Mouse (Mus musculus) stomach, embryonic 14.5 days (tissue): ENCODE measurements around the gene Tctn3. TPM values are rescaled to one million over a fixed set of nuclear protein-coding genes. Genes with fewer than 3 reads are reported as not detected.

Experiments
- ATAC-seq: fragments of 200-750 bp; cut with Nextera tagmentation; 2 replicates; pipeline ENCODE4 v1.8.0; 2017; ENCODE audit warnings: low read depth, moderate TSS enrichment; ENCODE audit not compliant: insufficient number of reproducible peaks, insufficient read depth, low FRiP score
- H3K27ac ChIP-seq: fragments of 300-500 bp; sonication (generic); 2 replicates; pipeline ENCODE4 v1.5.1; 2014; ENCODE audit warnings: mild to moderate bottlenecking, low read length, moderate library complexity, mixed read lengths
- H3K27me3 ChIP-seq: fragments of 300-500 bp; sonication (generic); 2 replicates; pipeline ENCODE4 v1.6.1; 2014; ENCODE audit warnings: low read length, control low read depth, mixed read lengths; ENCODE audit not compliant: control insufficient read depth, insufficient read depth
- H3K36me3 ChIP-seq: fragments of 300-500 bp; sonication (generic); 2 replicates; pipeline ENCODE4 v1.6.1; 2014; ENCODE audit warnings: mild to moderate bottlenecking, control low read depth, low read length, moderate library complexity, mixed read lengths; ENCODE audit not compliant: control insufficient read depth, insufficient read depth
- H3K4me1 ChIP-seq: fragments of 300-500 bp; sonication (generic); 2 replicates; pipeline ENCODE4 v1.6.1; 2014; ENCODE audit warnings: low read length, control low read depth, mixed read lengths; ENCODE audit not compliant: control insufficient read depth, insufficient read depth
- H3K4me2 ChIP-seq: fragments of 300-500 bp; sonication (generic); replicated peaks from 2 replicates; pipeline ENCODE4 v1.6.1; 2014; ENCODE audit warnings: low read depth, low read length, control low read depth
- H3K4me3 ChIP-seq: fragments of 300-500 bp; sonication (generic); 2 replicates; pipeline ENCODE4 v1.5.1; 2014; ENCODE audit warnings: low read depth, low read length, control low read depth
- H3K9ac ChIP-seq: fragments of 300-500 bp; sonication (generic); replicated peaks from 2 replicates; pipeline ENCODE4 v1.6.1; 2014; ENCODE audit warnings: low read depth, mild to moderate bottlenecking, control low read depth, low read length, moderate library complexity, mixed read lengths
- H3K9me3 ChIP-seq: fragments of 300-500 bp; sonication (generic); 2 replicates; pipeline ENCODE4 v1.6.1; 2016; ENCODE audit warnings: low read depth, low read length, control low read depth; ENCODE audit not compliant: control insufficient read depth
- WGBS: fragments of 180-500 bp; shearing (Covaris S2); extraction: QIAGEN DNeasy Blood & Tissue Kit; methylation state at CpG from one replicate; pipeline ENCODE4 v1.1.7; 2014; 5-methylcytosine and 5-hydroxymethylcytosine counted together
- polyA plus RNA-seq: library from polyadenylated mRNA; unstranded; fragments of >200 nt; fragmentation: Nextera tagmentation; extraction: Ambion mirVana; gene quantifications from 2 replicates; pipeline ENCODE4 v1.2.1, GENCODE M21; 2014

The Tctn3 gene
- polyA plus RNA-seq, 1 experiment from 2014 or later = 10.4 TPM

DNA sequence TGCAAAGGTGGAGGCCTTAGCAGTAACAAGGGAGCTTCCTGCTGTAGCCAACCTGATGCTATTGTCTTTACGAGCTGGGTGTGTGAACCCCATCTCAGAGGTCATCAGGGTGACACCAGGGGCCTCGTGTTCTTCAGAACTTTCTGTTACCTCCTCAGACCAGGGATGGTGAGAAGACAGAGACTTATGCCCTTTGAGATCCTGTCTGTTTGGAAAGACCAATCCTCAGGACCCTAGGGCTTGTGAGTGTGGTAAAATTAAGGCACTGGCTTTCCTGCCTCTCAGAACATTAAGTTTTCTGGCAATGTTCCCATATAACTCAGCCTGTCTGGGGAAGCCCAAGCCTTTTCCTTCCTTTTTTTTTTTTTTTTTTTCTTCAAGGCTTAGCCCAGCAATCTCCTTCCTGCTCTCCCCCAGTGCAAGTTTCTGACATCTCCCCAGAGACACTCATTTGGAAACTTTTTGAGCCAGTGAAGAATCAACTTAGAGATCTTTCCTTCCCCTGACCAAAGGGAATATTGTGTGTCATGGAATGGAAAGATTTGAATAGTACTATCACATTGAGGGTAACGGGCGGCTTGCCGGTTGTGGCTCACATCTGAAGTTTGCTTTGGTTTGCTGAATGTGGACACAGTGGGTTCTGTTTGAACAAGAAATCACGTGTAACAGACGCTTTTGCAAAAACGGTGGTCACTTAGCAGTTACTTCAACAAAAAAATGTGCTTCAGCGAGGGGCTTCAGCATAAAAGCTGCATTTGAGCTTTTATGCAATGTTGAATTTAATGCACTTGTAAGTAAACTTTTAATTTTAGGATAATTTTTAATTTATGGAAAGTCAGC is 35.5 kb upstream of the Tctn3 start:
- Histone ChIP-seq H3K4me3 (no peak overlapping the region), H3K9ac (no peak overlapping the region), H3K4me2 (no peak overlapping the region), H3K27me3 (no peaks in the 10 kb centered on the region), H3K4me1 (peaks cover 9% of the 10 kb centered on the region; the same call in 1 of the 2 replicates), H3K36me3 (no peaks in the 10 kb centered on the region), H3K27ac (no peak overlapping the region), H3K9me3 (no peaks in the 10 kb centered on the region)
- 49% methylated on average over 9 of the region's 9 CpGs for WGBS
- ATAC-seq = no peak

DNA sequence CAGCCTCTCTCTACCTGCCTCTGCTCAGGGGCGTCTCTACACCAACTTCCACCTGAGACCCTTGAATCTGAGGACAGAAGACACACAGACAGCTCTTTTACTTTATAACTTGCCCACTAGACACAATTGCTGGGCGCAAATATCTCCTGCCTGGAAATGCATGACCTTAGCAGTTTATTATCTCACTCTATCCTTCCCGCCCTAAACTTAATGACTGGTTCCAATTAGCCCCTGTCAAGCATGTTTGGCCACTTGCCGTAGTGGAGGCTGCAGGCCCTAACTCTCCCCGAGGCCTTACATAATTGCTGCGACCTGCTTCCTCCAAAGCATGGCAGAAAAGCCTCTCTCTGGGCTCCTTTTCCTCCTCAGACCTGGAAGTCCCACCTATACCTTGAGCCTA is 34.3 kb upstream of the Tctn3 start:
- Histone ChIP-seq H3K4me2 (no peak overlapping the region), H3K36me3 (no peaks in the 10 kb centered on the region), H3K9ac (no peak overlapping the region), H3K4me3 (no peak overlapping the region), H3K27ac (no peak overlapping the region), H3K9me3 (no peaks in the 10 kb centered on the region), H3K4me1 (peaks cover 9% of the 10 kb centered on the region; the same call in 1 of the 2 replicates), H3K27me3 (no peaks in the 10 kb centered on the region)
- WGBS = 52% methylated on average over 6 of the region's 6 CpGs
- no peak for ATAC-seq

DNA sequence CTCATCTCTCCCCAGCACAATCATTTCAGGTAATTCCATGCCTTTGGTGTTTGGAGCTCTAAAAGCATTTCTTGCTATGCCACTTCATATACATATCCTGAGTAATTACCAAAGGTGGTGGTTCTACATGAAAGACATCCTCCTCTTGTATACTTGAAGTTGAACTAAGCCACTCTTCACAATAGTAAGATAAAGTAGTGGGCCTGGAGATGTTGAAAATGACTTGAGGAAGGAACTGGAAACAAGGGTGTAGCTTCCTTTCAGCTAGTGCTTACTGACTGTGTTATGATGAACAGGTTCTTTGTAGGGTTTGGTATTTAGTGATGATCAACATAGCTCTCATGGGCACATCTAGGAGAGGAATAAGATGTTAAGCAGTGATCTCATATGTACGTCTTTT is 31.8 kb upstream of the Tctn3 start:
- Histone ChIP-seq H3K27ac (no peak overlapping the region), H3K27me3 (no peaks in the 10 kb centered on the region), H3K4me2 (no peak overlapping the region), H3K36me3 (no peaks in the 10 kb centered on the region), H3K4me3 (no peak overlapping the region), H3K9me3 (no peaks in the 10 kb centered on the region), H3K4me1 (peaks cover 5% of the 10 kb centered on the region; the same call in 1 of the 2 replicates), H3K9ac (no peak overlapping the region)
- ATAC-seq = no peak
- WGBS = 85% methylated on average over 1 of the region's 1 CpGs

DNA sequence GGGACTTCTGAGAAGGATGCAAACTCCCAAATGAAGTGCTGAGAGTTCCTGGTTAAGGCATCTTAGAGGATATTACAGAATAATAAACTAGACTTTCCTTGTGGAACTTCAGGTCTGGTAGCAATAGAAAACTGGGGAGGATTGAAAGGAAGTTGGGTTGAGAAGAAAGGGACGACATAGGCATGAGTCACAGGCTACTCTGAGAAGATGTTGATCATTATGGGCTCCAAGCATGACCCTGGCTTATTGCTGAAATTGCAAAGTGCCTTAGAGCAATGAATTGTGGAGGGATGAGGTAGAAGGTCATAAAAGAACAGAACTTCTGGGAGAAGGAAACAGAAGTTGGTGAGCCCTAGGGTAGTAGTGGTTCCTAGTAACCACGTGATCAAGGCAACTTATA is 28.8 kb upstream of the Tctn3 start:
- Histone ChIP-seq H3K4me3 (no peak overlapping the region), H3K9me3 (no peaks in the 10 kb centered on the region), H3K27ac (no peak overlapping the region), H3K9ac (no peak overlapping the region), H3K27me3 (no peaks in the 10 kb centered on the region), H3K4me2 (no peak overlapping the region), H3K4me1 (no peaks in the 10 kb centered on the region), H3K36me3 (no peaks in the 10 kb centered on the region)
- ATAC-seq = no peak
- 83% methylated on average over 2 of the region's 2 CpGs for WGBS

DNA sequence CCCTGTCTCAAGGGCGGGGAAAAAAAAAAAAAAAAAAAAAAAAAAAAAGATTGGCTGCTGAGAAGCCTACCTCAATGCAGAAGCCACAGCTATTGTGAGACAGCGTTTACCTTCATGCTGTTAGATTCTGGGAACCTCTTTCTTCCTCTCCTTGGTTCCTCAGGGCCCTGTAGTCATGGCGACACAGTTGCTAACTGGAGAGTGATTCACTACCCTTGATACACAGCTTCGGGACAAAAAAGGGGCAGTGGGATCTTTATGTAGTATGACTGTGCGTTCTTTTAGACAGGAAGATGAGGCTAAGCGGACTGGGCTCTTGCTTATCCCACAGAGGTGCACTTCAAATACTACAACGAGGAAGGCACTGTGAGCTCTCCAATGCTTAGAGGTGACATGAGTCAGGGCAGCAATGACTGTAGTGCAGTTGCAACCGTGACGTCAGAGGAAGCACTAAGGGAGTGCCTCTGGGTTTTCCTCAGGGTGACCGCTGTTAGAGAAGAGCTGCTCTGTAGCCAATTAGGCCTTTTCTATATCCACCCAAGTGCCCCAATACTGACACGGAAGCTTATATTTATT is 27.8 kb upstream of the Tctn3 start:
- H3K9me3 ChIP-seq = no peaks in the 10 kb centered on the region
- H3K27ac ChIP-seq = no peak overlapping the region
- no peaks in the 10 kb centered on the region for H3K4me1 ChIP-seq
- H3K36me3 ChIP-seq = no peaks in the 10 kb centered on the region
- 81% methylated on average over 11 of the region's 11 CpGs for WGBS
- H3K27me3 ChIP-seq = no peaks in the 10 kb centered on the region
- no peak overlapping the region for H3K4me3 ChIP-seq
- ATAC-seq = no peak
- H3K9ac ChIP-seq = no peak overlapping the region
- no peak overlapping the region for H3K4me2 ChIP-seq

DNA sequence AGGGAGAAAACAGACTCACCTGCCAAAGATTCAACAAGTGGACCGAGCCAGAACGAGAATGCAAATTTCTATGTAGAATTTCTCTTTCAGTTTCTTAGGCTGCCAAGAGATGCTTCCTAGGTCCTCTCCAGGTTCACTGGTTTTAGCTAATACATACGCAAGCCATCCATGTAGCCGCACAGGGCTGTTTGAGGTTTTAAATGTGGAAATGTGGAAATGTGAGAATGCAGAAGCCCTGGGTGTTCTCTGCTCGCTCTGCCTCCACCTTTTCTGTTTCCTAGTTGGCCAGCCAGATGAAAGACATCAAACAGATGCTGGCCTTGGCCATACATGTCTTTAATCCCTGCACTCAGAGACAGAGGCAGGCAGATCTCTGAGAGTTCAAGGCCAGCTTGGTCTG is 26.5 kb upstream of the Tctn3 start:
- WGBS = 90% methylated on average over 5 of the region's 5 CpGs
- no peak overlapping the region for H3K27ac ChIP-seq
- no peaks in the 10 kb centered on the region for H3K36me3 ChIP-seq
- no peak for ATAC-seq
- no peak overlapping the region for H3K9ac ChIP-seq
- no peak overlapping the region for H3K4me3 ChIP-seq
- H3K9me3 ChIP-seq = no peaks in the 10 kb centered on the region
- no peaks in the 10 kb centered on the region for H3K27me3 ChIP-seq
- H3K4me1 ChIP-seq = no peaks in the 10 kb centered on the region
- no peak overlapping the region for H3K4me2 ChIP-seq

DNA sequence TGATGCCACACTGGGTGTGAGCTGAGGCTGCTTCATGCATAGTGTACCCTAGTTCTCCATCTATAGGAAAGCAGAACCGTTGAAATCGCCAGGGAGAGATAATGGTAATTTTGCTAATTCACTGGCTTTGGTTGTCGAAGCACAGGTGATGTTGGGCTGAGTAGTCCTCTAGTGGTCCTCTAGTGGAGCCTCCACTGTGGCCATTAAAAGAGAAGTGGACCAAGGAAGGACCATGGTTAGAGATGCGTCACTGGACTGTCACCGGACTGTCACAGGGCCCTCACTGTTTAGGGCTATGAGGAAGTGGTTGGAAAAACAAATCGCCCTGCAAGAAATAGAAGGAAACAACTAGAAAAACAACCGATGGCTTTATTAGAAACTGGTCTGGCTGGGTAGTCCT is 25.6 kb upstream of the Tctn3 start:
- 77% methylated on average over 7 of the region's 7 CpGs for WGBS
- H3K4me1 ChIP-seq = no peaks in the 10 kb centered on the region
- H3K36me3 ChIP-seq = no peaks in the 10 kb centered on the region
- H3K4me2 ChIP-seq = no peak overlapping the region
- H3K9ac ChIP-seq = no peak overlapping the region
- 0 out of 2 replicates have a peak overlapping the region, but pooled peaks have one; percentile 17 for H3K27ac ChIP-seq
- no peak for ATAC-seq
- H3K4me3 ChIP-seq = no peak overlapping the region
- no peaks in the 10 kb centered on the region for H3K27me3 ChIP-seq
- no peaks in the 10 kb centered on the region for H3K9me3 ChIP-seq

DNA sequence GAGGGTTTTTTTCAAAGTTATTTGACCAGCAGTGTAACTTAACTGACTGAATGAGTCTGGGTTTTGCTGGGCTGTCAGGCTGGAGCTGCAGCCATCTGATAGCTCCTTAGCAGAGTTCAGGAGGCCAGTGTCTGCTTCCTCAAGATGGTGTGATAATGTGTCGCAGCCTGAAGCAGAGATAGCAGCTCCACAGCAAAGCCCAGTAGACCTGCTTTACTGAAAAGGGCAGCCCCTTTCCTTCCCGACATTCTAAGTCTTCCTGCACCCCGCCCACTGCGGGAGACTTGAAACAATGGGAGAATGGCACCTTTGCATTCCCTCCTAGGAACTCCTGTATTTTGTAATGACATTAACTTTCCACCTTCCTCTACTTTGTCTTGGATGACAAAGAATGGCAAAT is 25.1 kb upstream of the Tctn3 start:
- Histone ChIP-seq H3K4me1 (no peaks in the 10 kb centered on the region), H3K27me3 (no peaks in the 10 kb centered on the region), H3K9ac (no peak overlapping the region), H3K27ac (no peak overlapping the region), H3K4me2 (no peak overlapping the region), H3K9me3 (no peaks in the 10 kb centered on the region), H3K4me3 (no peak overlapping the region), H3K36me3 (no peaks in the 10 kb centered on the region)
- 47% methylated on average over 4 of the region's 4 CpGs for WGBS
- ATAC-seq = no peak
